Mouse (Mus musculus) lung, embryonic 14.5 days (tissue): ENCODE results near the gene Cpt1a. TPM values are rescaled to one million over a fixed set of nuclear protein-coding genes. Genes with fewer than 3 reads are reported as not detected.

Experiments used
- ATAC-seq: fragments of 200-750 bp; cut with Nextera tagmentation; 2 replicates; pipeline ENCODE4 v1.8.0; 2017; ENCODE audit warnings: mild to moderate bottlenecking, moderate TSS enrichment, moderate library complexity; ENCODE audit not compliant: insufficient read depth
- DNase-seq: peaks from one replicate; pipeline ENCODE4 v3.0.0-alpha.2; 2015
- H3K27ac ChIP-seq: fragments of 300-500 bp; sonication (generic); 2 replicates; pipeline ENCODE4 v1.5.1; 2014; ENCODE audit warnings: low read depth, mild to moderate bottlenecking, moderate library complexity
- H3K27me3 ChIP-seq: fragments of 300-500 bp; sonication (generic); 2 replicates; pipeline ENCODE4 v1.6.1; 2014; ENCODE audit warnings: low read length, control low read depth; ENCODE audit not compliant: insufficient read depth
- H3K36me3 ChIP-seq: fragments of 300-500 bp; sonication (generic); 2 replicates; pipeline ENCODE4 v1.6.1; 2014; ENCODE audit warnings: control low read depth; ENCODE audit not compliant: insufficient read depth
- H3K4me1 ChIP-seq: fragments of 300-500 bp; sonication (generic); 2 replicates; pipeline ENCODE4 v1.6.1; 2014; ENCODE audit warnings: antibody characterized with exemption, control low read depth; ENCODE audit not compliant: insufficient read depth
- H3K4me2 ChIP-seq: fragments of 300-500 bp; sonication (generic); 2 replicates; pipeline ENCODE4 v1.6.1; 2014; ENCODE audit warnings: mild to moderate bottlenecking
- H3K4me3 ChIP-seq: fragments of 300-500 bp; sonication (generic); 2 replicates; pipeline ENCODE4 v1.5.1; 2014; ENCODE audit warnings: low read depth, low read length
- H3K9ac ChIP-seq: fragments of 300-500 bp; sonication (generic); 2 replicates; pipeline ENCODE4 v1.6.1; 2014
- H3K9me3 ChIP-seq: fragments of 300-500 bp; sonication (generic); 2 replicates; pipeline ENCODE4 v1.6.1; 2016; ENCODE audit warnings: low read depth, low read length, control low read depth
- CTCF ChIP-seq: IDR thresholded peaks from 2 replicates; pipeline ENCODE4 v1.5.1; 2016; ENCODE audit warnings: antibody characterized with exemption, low read depth
- WGBS: fragments of 180-500 bp; shearing (Covaris S2); extraction: QIAGEN DNeasy Blood & Tissue Kit; methylation state at CpG from one replicate; pipeline ENCODE4 v1.1.7; 2014; 5-methylcytosine and 5-hydroxymethylcytosine counted together
- polyA plus RNA-seq: library from polyadenylated mRNA; unstranded; fragments of >200 nt; fragmentation: Nextera tagmentation; extraction: Ambion mirVana; gene quantifications from 2 replicates; pipeline ENCODE4 v1.2.1, GENCODE M21; 2014

Gene Cpt1a
- polyA plus RNA-seq, 1 experiment from 2014 or later = 18.9 TPM

DNA sequence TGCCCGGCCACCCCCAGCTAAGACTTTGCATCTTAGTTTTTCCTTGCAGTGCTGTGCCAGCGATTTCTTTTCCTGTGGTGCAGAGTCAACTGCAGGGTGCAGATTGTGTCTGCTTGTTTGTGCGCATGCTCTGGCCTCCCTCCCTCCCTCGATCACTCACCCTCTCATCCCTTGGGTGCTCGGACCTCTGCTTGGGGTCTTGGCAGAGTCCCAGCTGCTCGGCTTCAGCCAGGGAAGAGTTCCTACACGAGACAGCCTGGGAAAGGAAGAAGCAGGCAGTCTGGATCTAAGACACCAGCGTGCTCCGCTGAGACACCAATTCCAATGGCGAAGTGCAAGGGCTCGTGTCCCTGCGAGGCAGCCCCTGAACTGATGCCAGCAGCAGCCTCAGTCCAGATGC is 51.2 kb downstream of the Cpt1a start:
- Histone ChIP-seq H3K4me2 (no peak overlapping the region), H3K27me3 (no peaks in the 10 kb centered on the region), H3K9me3 (no peaks in the 10 kb centered on the region), H3K27ac (no peak overlapping the region), H3K36me3 (peaks cover 25% of the 10 kb centered on the region; the same call in 1 of the 2 replicates), H3K4me1 (no peaks in the 10 kb centered on the region), H3K9ac (no peak overlapping the region), H3K4me3 (no peak overlapping the region)
- DNase-seq (peak; percentile 15), ATAC-seq (no peak)
- 50% methylated on average over 12 of the region's 12 CpGs for WGBS
- no peak for TF ChIP-seq CTCF

- Histone ChIP-seq H3K4me2 (no peak overlapping the region), H3K9ac (no peak overlapping the region), H3K4me3 (no peak overlapping the region), H3K36me3 (peaks cover 29% of the 10 kb centered on the region; the same call in 1 of the 2 replicates), H3K4me1 (no peaks in the 10 kb centered on the region), H3K27me3 (no peaks in the 10 kb centered on the region), H3K9me3 (no peaks in the 10 kb centered on the region), H3K27ac (no peak overlapping the region)
- 33% methylated on average over 2 of the region's 2 CpGs for WGBS
- no peak for DNase-seq
- no peak for ATAC-seq
- TF ChIP-seq CTCF = peak; percentile 49
Observed at GRCm38 (mm10) chr19:3374028-3374427, 51.9 kb downstream of the Cpt1a start.

DNA sequence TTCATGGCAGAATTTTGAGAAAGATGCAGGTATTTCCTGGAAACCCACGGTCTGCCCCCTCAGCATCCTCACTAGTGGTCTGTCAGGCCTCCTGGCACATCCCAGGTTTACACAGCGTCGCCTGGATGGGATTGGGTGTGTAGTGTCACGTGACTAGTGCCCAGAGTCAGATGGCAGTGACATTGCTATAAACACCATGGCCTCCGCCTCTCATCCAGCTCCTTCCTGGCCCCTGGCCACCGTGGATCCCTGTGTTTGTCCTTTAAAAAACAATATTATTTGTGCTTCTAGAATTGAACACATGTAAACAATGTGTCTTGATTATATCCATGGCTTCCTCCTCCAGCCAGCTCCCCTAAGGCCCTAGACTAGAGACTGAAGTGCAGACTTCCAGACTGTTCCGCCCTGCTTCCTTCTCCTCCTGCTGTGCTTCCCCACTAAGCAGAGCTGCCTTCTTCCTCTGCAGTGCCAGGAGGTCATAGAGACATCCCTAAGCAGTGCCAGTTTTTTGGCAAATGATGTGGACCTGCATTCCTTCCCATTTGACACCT is 53.9 kb downstream of the Cpt1a start:
- peaks cover 28% of the 10 kb centered on the region; the same call in 1 of the 2 replicates for H3K36me3 ChIP-seq
- no peak overlapping the region for H3K27ac ChIP-seq
- H3K27me3 ChIP-seq = no peaks in the 10 kb centered on the region
- no peak overlapping the region for H3K9ac ChIP-seq
- ATAC-seq (no peak), DNase-seq (no peak)
- H3K9me3 ChIP-seq = no peaks in the 10 kb centered on the region
- TF ChIP-seq CTCF = no peak
- no peak overlapping the region for H3K4me2 ChIP-seq
- H3K4me1 ChIP-seq = no peaks in the 10 kb centered on the region
- H3K4me3 ChIP-seq = no peak overlapping the region
- 56% methylated on average over 7 of the region's 7 CpGs for WGBS

DNA sequence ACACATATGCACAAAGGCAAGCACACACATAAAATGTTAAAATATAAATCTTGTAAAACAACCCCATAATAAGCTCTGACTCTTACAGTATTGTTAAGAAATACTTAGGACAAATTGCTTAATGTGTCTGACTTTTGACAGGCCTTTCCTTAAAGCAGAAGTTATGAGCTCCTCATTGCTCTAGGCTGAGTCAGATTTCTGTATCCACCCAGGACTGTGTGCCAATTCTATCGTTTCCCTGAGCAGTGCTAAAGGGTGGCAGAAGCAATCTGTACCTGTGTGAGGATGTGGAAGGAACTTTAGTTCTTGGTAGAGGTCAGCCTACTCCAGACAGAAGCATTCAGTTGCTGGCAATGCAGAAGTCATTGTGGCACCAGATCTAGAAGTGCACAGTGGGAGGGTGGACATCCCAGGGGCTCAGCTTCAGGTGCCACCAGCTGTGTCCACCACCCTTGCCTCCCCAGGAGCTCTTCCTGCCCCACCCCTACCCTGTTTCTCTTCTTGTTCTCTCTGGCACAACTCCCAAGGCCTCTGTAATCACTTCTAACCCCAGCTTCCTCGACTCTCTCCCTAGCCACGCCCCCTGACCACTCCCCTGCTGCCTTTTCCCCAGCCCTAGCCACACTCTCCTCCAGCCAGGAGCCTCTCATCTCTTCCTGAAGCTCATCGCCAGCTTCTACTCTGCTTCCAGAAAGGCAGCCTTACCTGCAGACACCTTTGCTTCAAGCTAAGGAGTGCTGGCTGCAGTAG is 55.0 kb downstream of the Cpt1a start:
- no peak for DNase-seq
- ATAC-seq = no peak
- Histone ChIP-seq H3K27me3 (no peaks in the 10 kb centered on the region), H3K4me2 (no peak overlapping the region), H3K4me3 (no peak overlapping the region), H3K9me3 (no peaks in the 10 kb centered on the region), H3K9ac (no peak overlapping the region), H3K4me1 (no peaks in the 10 kb centered on the region), H3K27ac (no peak overlapping the region), H3K36me3 (peaks cover 21% of the 10 kb centered on the region; the same call in 1 of the 2 replicates)
- 23% methylated on average over 4 of the region's 4 CpGs for WGBS
- no peak for TF ChIP-seq CTCF

DNA sequence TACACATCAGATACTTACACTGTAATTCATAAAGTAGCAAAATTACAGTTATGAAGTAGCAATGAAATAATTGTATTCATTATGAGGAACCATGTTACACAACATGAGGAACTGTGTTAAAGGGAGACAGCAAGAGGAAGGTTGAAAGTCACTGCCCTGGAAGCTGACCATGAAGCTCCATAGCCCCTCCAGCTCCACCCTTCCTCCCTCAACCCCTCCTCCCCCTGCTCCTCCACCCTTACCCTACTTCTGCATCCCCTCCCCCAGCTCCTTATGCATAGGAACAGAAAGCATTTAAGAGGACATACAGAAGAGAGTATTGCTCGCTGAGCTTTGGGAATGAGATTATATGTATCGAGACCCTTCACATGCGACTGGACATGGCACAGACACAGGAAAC is 56.5 kb downstream of the Cpt1a start:
- TF ChIP-seq CTCF = no peak
- Histone ChIP-seq H3K4me1 (no peaks in the 10 kb centered on the region), H3K9me3 (no peaks in the 10 kb centered on the region), H3K9ac (no peak overlapping the region), H3K27me3 (no peaks in the 10 kb centered on the region), H3K4me3 (no peak overlapping the region), H3K36me3 (peaks cover 23% of the 10 kb centered on the region; the same call in 1 of the 2 replicates), H3K4me2 (no peak overlapping the region), H3K27ac (no peak overlapping the region)
- ATAC-seq = no peak
- DNase-seq = no peak
- WGBS = 85% methylated on average over 3 of the region's 3 CpGs

GRCm38 (mm10) chr19:3388061-3388460 is 65.9 kb downstream of the Cpt1a start:
- TF ChIP-seq CTCF = no peak
- Histone ChIP-seq H3K9ac (no peak overlapping the region), H3K4me1 (no peaks in the 10 kb centered on the region), H3K9me3 (peaks cover 7% of the 10 kb centered on the region; the same call in 1 of the 2 replicates), H3K4me3 (no peak overlapping the region), H3K27ac (no peak overlapping the region), H3K4me2 (no peak overlapping the region), H3K36me3 (peaks cover 8% of the 10 kb centered on the region), H3K27me3 (no peaks in the 10 kb centered on the region)
- 70% methylated on average over 6 of the region's 6 CpGs for WGBS
- ATAC-seq (no peak), DNase-seq (no peak)

DNA sequence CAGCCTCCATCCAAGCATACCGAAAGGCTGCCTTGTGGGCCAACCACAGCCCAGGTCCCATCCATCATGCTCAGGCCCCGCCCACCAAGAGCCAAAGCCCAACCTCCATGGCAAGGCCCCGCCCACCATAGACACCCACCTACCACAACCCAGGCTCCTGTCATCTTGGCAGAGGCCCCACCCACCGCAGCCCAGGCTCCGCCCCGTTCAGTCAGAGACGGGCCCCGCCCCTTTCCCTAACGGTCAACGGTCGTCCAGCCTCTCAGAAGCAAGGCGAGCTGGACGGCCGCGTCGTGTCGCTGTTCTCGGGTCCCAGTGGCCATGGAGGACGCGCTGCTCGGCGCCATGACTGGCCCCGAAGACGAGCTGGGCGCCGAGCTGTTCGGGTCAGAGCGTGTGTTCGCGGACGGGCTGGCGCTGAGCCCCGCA is 66.5 kb downstream of the Cpt1a start, which contains the start of gene Tesmin:
Gene Tesmin, plus strand, starts transcription at position 229 of the 429 bp plus-strand sequence.
- peak; percentile 87 for ATAC-seq
- Histone ChIP-seq H3K9me3 (peaks cover 7% of the 10 kb centered on the region; the same call in 1 of the 2 replicates), H3K4me2 (peak within 1 kb of the TSS; percentile 84), H3K4me1 (no peaks in the 10 kb centered on the region), H3K27ac (peak within 1 kb of the TSS; percentile 42; the same call in 1 of the 2 replicates), H3K27me3 (no peaks in the 10 kb centered on the region), H3K9ac (peak within 1 kb of the TSS; percentile 56), H3K36me3 (peaks cover 8% of the 10 kb centered on the region), H3K4me3 (peak within 1 kb of the TSS; percentile 43)
- peak; percentile 86 for DNase-seq
- WGBS = under 1% methylated on average over 33 of the region's 33 CpGs
- peak; percentile 59 for TF ChIP-seq CTCF
